Mouse (Mus musculus) kidney, adult 10 weeks (tissue): ENCODE measurements around the gene P2rx3. TPM values are rescaled to one million over a fixed set of nuclear protein-coding genes. Genes with fewer than 3 reads are reported as not detected.

Experiments
- polyA plus RNA-seq: library from polyadenylated mRNA; stranded (reverse); fragments of 350-450 nt; fragmentation: Illumina TruSeq; extraction: RNeasy Lipid Tissue Mini Kit (QIAGEN cat#74804); gene quantifications from one replicate; pipeline ENCODE4 v1.2.3, GENCODE M21; 2014; ENCODE audit warnings: low read depth, low replicate concordance

Gene P2rx3
- polyA plus RNA-seq: not detected

DNA sequence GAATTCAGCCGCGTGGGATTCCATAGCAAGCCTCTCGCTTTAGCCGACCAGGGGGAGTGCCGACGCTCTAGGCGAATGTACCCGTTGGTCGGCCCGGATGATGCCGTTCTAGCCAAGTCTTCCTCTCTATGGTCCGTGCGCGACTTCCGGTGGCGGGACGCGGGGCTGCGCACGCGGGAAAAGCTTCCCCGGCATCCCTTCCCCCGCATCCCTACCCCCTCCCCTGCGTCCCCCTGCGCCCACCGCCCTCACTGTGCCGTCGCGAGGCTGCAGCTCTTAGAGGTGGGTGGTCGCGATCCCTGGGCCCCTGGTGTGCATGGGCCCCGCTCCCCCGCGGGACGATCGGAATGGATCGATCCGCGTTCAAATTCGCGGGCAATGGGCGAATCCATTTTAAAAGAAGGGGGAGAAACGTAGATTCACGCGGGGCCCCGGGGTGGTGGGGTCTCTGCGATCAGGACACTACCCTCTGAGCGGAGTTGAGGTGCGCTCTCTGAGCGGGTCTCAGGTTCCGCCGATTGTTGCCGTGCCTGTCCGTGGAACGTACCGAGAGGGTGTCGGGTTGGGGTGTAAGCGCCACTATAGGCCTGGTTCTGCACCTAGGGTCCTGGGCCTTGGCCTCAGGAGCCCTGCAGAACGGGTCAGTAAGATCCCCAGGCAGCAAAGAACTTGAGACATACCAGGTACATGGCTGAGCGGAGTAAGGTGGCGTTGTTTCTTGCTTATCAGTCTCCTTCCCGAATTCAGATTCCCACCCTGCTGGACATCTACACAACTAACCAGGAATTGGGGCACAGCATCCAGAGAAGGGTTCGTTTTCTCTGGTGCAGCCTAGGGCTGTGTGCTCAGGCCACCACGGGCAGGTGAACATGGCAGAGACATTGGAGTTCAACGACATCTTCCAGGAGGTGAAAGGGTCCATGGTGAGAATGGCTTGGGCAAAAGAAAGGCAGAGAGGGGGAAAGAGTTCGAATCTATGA, at the start of gene P2rx3, which contains the start of gene Ssrp1:
TSS of gene P2rx3 (minus strand) at position 416 of the 980 bp plus-strand sequence.
TSS of gene Ssrp1 (plus strand) at position 188 of the 980 bp plus-strand sequence.

DNA sequence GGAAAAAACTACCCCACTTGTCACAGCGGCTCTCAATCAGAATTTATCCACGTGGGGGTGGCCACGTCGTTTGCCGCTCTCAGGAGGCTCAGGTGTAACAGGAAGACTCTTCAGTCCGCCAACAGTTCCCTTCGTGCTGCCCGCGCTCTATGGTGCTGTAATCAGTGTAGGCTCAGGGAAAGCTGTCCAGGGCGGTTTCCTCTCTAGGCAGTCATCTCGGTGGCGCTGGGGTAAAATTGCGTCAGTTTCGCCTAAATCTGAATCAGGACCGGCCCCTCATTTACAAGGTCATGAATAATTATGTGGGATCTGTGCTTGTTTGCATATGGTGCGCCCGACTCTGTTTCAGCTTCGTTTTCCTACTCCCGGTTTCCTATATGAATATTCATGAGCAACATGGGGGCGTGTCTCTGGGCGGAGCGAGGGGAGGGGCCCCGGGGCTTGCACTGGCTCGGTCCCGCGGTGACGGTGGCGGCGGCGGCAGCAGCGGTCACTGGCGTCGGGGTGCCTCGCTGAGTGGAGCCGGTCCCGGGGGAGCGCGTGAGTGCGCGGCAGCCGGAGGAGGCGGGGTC, 10.4 kb upstream of the P2rx3 start, which contains the start of gene Tnks1bp1:
TSS of gene Tnks1bp1 (plus strand) at position 427 of the 572 bp plus-strand sequence.

DNA sequence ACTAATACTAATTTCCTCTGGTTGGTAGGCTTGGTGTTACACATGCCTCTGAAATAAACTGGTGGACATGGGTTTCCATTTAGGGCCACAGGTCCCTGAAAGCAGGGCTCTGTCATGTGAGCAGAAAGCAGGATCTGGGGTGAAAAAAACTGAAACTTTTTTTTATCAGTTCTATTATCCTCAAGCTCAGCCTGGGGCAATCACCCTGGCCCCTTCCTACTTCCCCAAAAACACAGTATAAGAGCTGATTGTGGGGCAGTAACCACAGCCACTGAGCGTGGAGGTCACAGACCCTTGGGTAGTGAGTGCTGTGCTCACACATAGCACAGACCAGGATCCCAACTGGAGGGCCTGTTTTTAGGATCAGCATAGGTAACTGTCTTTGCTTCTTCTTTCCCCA, 49.3 kb downstream of the P2rx3 start, which contains the start of gene Prg3:
TSS of gene Prg3 (plus strand) at position 286 of the 400 bp plus-strand sequence.

DNA sequence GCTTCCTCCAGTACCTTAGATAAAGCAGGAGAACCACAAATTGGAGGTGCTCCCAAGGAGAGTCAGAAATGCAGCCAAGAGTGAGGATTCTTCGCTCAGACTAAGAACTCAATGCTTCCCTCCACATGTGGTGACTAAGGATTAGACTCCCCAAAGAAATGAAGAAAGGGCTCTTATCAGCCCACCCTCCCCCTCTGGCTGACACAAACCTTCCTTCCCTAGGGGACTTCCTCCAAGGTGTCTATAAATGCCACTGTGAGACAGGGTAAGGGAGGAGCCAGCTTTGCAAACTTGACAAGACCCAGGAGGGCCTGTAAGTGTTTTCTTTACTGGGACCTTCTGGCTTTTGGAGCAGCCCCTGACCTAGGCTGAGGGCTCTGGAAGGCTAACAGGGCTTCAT, 57.1 kb downstream of the P2rx3 start, which contains the start of gene Prg2:
TSS of gene Prg2 (plus strand) at position 274 of the 400 bp plus-strand sequence.

Other genes with a start within 250 kb of the P2rx3 start
- 8.4 TPM for gene Ube2l6, start 238.6 kb downstream of the P2rx3 start, polyA plus RNA-seq
- gene Smtnl1, start 214.8 kb downstream of the P2rx3 start, polyA plus RNA-seq: not detected
- gene Timm10, start 210.5 kb downstream of the P2rx3 start, polyA plus RNA-seq: 2.6 TPM
- gene Slc43a1, start 198.6 kb downstream of the P2rx3 start, polyA plus RNA-seq: 0.36 TPM
- gene Rtn4rl2, start 150.8 kb downstream of the P2rx3 start, polyA plus RNA-seq: not detected
- gene Slc43a3, start 100.9 kb downstream of the P2rx3 start, polyA plus RNA-seq: 31.6 TPM
- not detected for gene Prg2, start 57.0 kb downstream of the P2rx3 start, polyA plus RNA-seq
- not detected for gene Prg3, start 49.2 kb downstream of the P2rx3 start, polyA plus RNA-seq
- 85.3 TPM for gene Ssrp1, start 228 bp downstream of the P2rx3 start, polyA plus RNA-seq
- gene Tnks1bp1, start 10.6 kb upstream of the P2rx3 start, polyA plus RNA-seq: 0.69 TPM
- gene Aplnr, start 98.8 kb upstream of the P2rx3 start, polyA plus RNA-seq: 5.3 TPM
- 1.1 TPM for gene Lrrc55, start 159.7 kb upstream of the P2rx3 start, polyA plus RNA-seq